Mouse (Mus musculus) limb, embryonic 15.5 days (tissue): ENCODE data around the gene Nmt1. TPM values are rescaled to one million over a fixed set of nuclear protein-coding genes. Genes with fewer than 3 reads are reported as not detected.
A peak's percentile ranks its signal among the peaks of the same experiment; 100 is the strongest.

Experiments used
- ATAC-seq: fragments of 200-750 bp; cut with Nextera tagmentation; 2 replicates; pipeline ENCODE4 v1.8.0; 2017; ENCODE audit warnings: low read depth, moderate TSS enrichment; ENCODE audit not compliant: insufficient number of reproducible peaks, low FRiP score, low TSS enrichment
- H3K27ac ChIP-seq: fragments of 300-500 bp; sonication (generic); 2 replicates; pipeline ENCODE4 v1.5.1; 2015; ENCODE audit warnings: moderate library complexity, mild to moderate bottlenecking, inconsistent platforms
- H3K27me3 ChIP-seq: fragments of 300-500 bp; sonication (generic); 2 replicates; pipeline ENCODE4 v1.6.1; 2015; ENCODE audit warnings: inconsistent platforms
- H3K36me3 ChIP-seq: fragments of 300-500 bp; sonication (generic); 2 replicates; pipeline ENCODE4 v1.6.1; 2015; ENCODE audit warnings: inconsistent platforms
- H3K4me1 ChIP-seq: fragments of 300-500 bp; sonication (generic); 2 replicates; pipeline ENCODE4 v1.6.1; 2015; ENCODE audit warnings: inconsistent platforms
- H3K4me2 ChIP-seq: fragments of 300-500 bp; sonication (generic); 2 replicates; pipeline ENCODE4 v1.6.1; 2015; ENCODE audit warnings: mild to moderate bottlenecking, inconsistent platforms
- H3K4me3 ChIP-seq: fragments of 300-500 bp; sonication (generic); 2 replicates; pipeline ENCODE4 v1.5.1; 2015; ENCODE audit warnings: mild to moderate bottlenecking, inconsistent platforms
- H3K9ac ChIP-seq: fragments of 300-500 bp; sonication (generic); 2 replicates; pipeline ENCODE4 v1.6.1; 2015; ENCODE audit warnings: inconsistent platforms
- H3K9me3 ChIP-seq: fragments of 300-500 bp; sonication (generic); 2 replicates; pipeline ENCODE4 v1.6.1; 2016; ENCODE audit warnings: inconsistent platforms
- WGBS: fragments of 180-500 bp; shearing (Covaris S2); methylation state at CpG from one replicate; pipeline ENCODE4 v1.1.7; 2015; 5-methylcytosine and 5-hydroxymethylcytosine counted together
- polyA plus RNA-seq: library from polyadenylated mRNA; unstranded; fragments of >200 nt; fragmentation: Nextera tagmentation; extraction: Ambion mirVana; gene quantifications from 2 replicates; pipeline ENCODE4 v1.2.1, GENCODE M21; 2015

Gene Nmt1
- polyA plus RNA-seq, 1 experiment from 2014 or later = 54.0 TPM

- no peak overlapping the region for H3K4me3 ChIP-seq
- H3K36me3 ChIP-seq = peaks cover 79% of the 10 kb centered on the region
- no peak overlapping the region for H3K4me2 ChIP-seq
- no peaks in the 10 kb centered on the region for H3K27me3 ChIP-seq
- 95% methylated on average over 2 of the region's 2 CpGs for WGBS
- no peak overlapping the region for H3K27ac ChIP-seq
- ATAC-seq = no peak
- H3K4me1 ChIP-seq = peaks cover 15% of the 10 kb centered on the region
- H3K9ac ChIP-seq = no peak overlapping the region
- no peaks in the 10 kb centered on the region for H3K9me3 ChIP-seq
Measured at GRCm38 (mm10) chr11:103069731-103070130, 41.7 kb downstream of the Nmt1 start.

DNA sequence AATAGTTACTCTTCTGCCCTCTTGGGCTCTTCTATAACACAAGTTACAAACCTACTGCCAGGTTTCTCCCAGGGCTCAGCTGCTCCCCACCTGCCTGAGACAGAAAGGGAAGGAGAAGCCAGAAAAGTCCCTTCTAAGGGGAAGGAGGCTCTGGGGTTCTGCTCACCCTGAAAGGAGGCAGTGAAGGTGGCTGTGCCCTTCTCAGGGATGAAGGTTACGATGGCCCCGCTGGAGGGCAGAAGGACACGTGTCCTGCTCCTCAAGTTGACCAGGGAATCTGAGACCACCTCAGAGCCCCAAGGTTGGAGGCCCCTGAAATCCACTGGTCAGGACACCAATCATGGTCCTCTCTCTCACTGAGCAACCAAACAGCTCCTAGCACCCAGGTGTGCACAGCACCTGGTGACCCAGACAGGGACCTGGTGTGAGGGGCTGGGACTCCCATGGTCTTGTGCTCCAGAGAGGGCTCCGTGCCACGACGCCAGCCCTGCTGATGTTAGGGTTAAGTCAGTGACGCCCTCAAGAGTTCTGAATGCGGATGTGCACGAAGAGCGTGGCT, 42.4 kb downstream of the Nmt1 start:
- H3K4me3 ChIP-seq = no peak overlapping the region
- WGBS = 90% methylated on average over 10 of the region's 10 CpGs
- no peaks in the 10 kb centered on the region for H3K27me3 ChIP-seq
- no peak for ATAC-seq
- H3K9me3 ChIP-seq = no peaks in the 10 kb centered on the region
- H3K4me1 ChIP-seq = peaks cover 17% of the 10 kb centered on the region
- H3K27ac ChIP-seq = no peak overlapping the region
- H3K36me3 ChIP-seq = peaks cover 73% of the 10 kb centered on the region
- H3K4me2 ChIP-seq = no peak overlapping the region
- no peak overlapping the region for H3K9ac ChIP-seq

- 85% methylated on average over 7 of the region's 7 CpGs for WGBS
- ATAC-seq = no peak
- H3K4me2 ChIP-seq = no peak overlapping the region
- H3K9me3 ChIP-seq = no peaks in the 10 kb centered on the region
- H3K27me3 ChIP-seq = peaks cover 3% of the 10 kb centered on the region; the same call in 1 of the 2 replicates
- peaks cover 9% of the 10 kb centered on the region; the same call in 1 of the 2 replicates for H3K4me1 ChIP-seq
- H3K4me3 ChIP-seq = no peak overlapping the region
- no peak overlapping the region for H3K27ac ChIP-seq
- H3K9ac ChIP-seq = no peak overlapping the region
- H3K36me3 ChIP-seq = peaks cover 48% of the 10 kb centered on the region
Measured at GRCm38 (mm10) chr11:103073671-103074070, 45.7 kb downstream of the Nmt1 start.

- Histone ChIP-seq H3K9ac (no peak overlapping the region), H3K27ac (no peak overlapping the region), H3K4me3 (no peak overlapping the region), H3K4me2 (no peak overlapping the region), H3K27me3 (peaks cover 4% of the 10 kb centered on the region; the same call in 1 of the 2 replicates), H3K4me1 (peaks cover 9% of the 10 kb centered on the region; the same call in 1 of the 2 replicates), H3K36me3 (peaks cover 43% of the 10 kb centered on the region), H3K9me3 (no peaks in the 10 kb centered on the region)
- ATAC-seq = no peak
- WGBS = 59% methylated on average over 10 of the region's 10 CpGs
Measured at GRCm38 (mm10) chr11:103074121-103074650, 46.2 kb downstream of the Nmt1 start.

DNA sequence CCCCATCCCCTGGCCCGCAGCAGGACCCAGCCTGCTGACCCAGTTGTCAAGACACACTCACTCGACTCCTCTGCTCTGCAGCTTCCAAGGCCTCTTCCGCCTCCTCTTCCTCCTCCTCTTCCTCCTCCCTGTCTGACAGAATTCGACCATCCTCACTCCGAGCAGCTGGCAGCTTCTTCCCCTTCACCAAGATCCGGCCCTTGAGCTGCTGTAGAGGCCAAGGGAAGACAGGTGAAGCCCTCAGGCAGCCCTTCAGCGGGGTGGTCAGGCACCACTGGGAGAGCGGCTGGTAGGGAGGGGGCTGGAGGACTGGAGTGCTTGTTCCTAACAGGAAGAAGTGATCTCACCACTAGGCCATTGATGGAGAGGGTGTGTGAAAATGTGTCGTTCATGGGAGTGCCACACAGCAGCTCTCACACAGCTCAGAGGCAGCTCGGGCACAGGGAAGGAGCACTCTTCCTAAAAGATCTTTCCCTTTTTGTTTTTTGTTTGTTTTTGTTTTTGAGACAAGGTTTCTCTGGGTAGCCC, 46.9 kb downstream of the Nmt1 start:
- H3K4me3 ChIP-seq = no peak overlapping the region
- H3K9me3 ChIP-seq = no peaks in the 10 kb centered on the region
- 25% methylated on average over 10 of the region's 10 CpGs for WGBS
- no peak overlapping the region for H3K4me2 ChIP-seq
- H3K4me1 ChIP-seq = peaks cover 9% of the 10 kb centered on the region; the same call in 1 of the 2 replicates
- H3K9ac ChIP-seq = no peak overlapping the region
- H3K27me3 ChIP-seq = peaks cover 10% of the 10 kb centered on the region
- H3K36me3 ChIP-seq = peaks cover 36% of the 10 kb centered on the region
- H3K27ac ChIP-seq = no peak overlapping the region
- no peak for ATAC-seq

- Histone ChIP-seq H3K27me3 (peaks cover 22% of the 10 kb centered on the region), H3K4me3 (no peak overlapping the region), H3K36me3 (peaks cover 25% of the 10 kb centered on the region), H3K4me1 (peaks cover 19% of the 10 kb centered on the region), H3K9ac (no peak overlapping the region), H3K9me3 (no peaks in the 10 kb centered on the region), H3K27ac (no peak overlapping the region), H3K4me2 (no peak overlapping the region)
- WGBS = 93% methylated on average over 7 of the region's 7 CpGs
- no peak for ATAC-seq
Measured at GRCm38 (mm10) chr11:103076010-103076409, 48.0 kb downstream of the Nmt1 start.

DNA sequence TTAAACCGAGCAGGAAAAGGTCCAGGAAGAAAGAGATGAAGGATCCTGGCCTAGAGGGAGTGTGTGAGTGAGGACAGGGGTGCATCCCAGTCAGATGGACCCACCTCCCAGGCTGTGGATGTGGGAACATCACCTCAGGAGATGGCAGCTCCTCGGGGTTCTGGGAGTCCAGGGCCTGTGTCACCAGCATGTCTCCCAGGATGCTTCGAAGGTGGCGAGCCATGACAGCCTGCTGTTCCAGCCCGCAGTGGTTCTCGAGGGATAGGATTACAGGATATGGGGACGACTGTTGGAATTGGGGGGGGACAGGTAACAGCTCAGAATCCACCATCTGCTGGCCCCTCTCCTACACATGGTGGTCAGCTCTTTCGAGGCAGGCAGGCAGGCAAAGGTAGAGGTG, 48.6 kb downstream of the Nmt1 start:
- peaks cover 27% of the 10 kb centered on the region for H3K27me3 ChIP-seq
- ATAC-seq = no peak
- H3K36me3 ChIP-seq = peaks cover 20% of the 10 kb centered on the region
- no peak overlapping the region for H3K27ac ChIP-seq
- H3K4me1 ChIP-seq = peaks cover 21% of the 10 kb centered on the region
- H3K9ac ChIP-seq = no peak overlapping the region
- no peaks in the 10 kb centered on the region for H3K9me3 ChIP-seq
- H3K4me3 ChIP-seq = no peak overlapping the region
- WGBS = 72% methylated on average over 8 of the region's 8 CpGs
- no peak overlapping the region for H3K4me2 ChIP-seq

GRCm38 (mm10) chr11:103078131-103078530, 50.1 kb downstream of the Nmt1 start:
- WGBS = 88% methylated on average over 11 of the region's 11 CpGs
- no peak overlapping the region for H3K27ac ChIP-seq
- H3K27me3 ChIP-seq = peaks cover 35% of the 10 kb centered on the region

GRCm38 (mm10) chr11:103080323-103081091, 52.5 kb downstream of the Nmt1 start:
- Histone ChIP-seq H3K4me2 (peak overlapping the region; percentile 47), H3K9me3 (no peaks in the 10 kb centered on the region), H3K9ac (0 out of 2 replicates have a peak overlapping the region, but pooled peaks have one; percentile 1), H3K4me1 (peaks cover 12% of the 10 kb centered on the region), H3K36me3 (peaks cover 8% of the 10 kb centered on the region), H3K4me3 (peak overlapping the region; percentile 26), H3K27ac (no peak overlapping the region), H3K27me3 (peaks cover 35% of the 10 kb centered on the region)
- no peak for ATAC-seq
- WGBS = 8% methylated on average over 43 of the region's 43 CpGs

More at GRCm38 (mm10) chr11:103078131-103078530, 50.1 kb downstream of the Nmt1 start:
- Histone ChIP-seq H3K9ac (no peak overlapping the region), H3K4me1 (peaks cover 21% of the 10 kb centered on the region), H3K4me3 (no peak overlapping the region), H3K4me2 (no peak overlapping the region), H3K9me3 (no peaks in the 10 kb centered on the region), H3K36me3 (peaks cover 8% of the 10 kb centered on the region)
- no peak for ATAC-seq

DNA sequence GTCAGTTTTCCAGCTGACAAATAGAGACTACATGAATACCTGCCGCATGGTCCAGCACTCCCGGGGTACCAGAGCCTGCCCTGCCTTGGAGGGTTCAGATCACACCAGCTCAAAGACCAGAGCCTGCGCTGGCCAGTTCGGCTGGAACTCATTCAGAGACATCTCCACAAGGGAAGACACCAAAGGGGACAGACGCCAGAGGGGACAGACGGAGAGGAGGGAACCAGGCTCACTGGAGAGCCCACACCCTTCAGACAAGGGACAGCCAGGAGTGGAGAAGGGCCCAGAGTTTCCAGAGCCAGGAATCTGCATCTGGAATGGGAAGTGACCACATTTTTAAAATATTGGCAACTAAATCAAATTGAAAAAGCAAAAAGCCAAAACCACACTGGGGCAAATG, 53.6 kb downstream of the Nmt1 start:
- no peak overlapping the region for H3K27ac ChIP-seq
- ATAC-seq = no peak
- no peak overlapping the region for H3K4me2 ChIP-seq
- H3K27me3 ChIP-seq = peaks cover 35% of the 10 kb centered on the region
- H3K36me3 ChIP-seq = peaks cover 5% of the 10 kb centered on the region; the same call in 1 of the 2 replicates
- H3K4me3 ChIP-seq = no peak overlapping the region
- peaks cover 12% of the 10 kb centered on the region for H3K4me1 ChIP-seq
- 57% methylated on average over 6 of the region's 6 CpGs for WGBS
- no peak overlapping the region for H3K9ac ChIP-seq
- H3K9me3 ChIP-seq = no peaks in the 10 kb centered on the region

DNA sequence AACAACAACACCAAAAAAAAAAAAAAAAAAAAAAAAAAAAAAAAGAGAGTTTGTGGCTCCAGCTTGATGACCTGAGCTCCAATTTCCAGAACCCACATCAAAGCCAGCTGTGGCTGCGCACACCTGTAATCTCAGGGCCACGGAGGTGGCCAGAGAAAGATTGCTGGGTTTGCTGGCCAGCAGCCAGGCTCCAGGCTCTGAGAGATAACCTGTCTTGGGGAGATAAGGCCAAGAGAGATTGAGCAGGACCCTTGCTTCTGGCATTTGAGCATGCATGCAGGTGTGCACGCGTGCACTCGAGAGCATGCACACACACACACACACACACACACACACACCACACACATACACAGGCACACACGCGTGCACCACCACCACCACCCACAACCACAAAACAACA, 65.3 kb downstream of the Nmt1 start:
- Histone ChIP-seq H3K27me3 (no peaks in the 10 kb centered on the region), H3K4me3 (no peak overlapping the region), H3K9me3 (no peaks in the 10 kb centered on the region), H3K4me1 (peaks cover 28% of the 10 kb centered on the region), H3K27ac (no peak overlapping the region), H3K36me3 (no peaks in the 10 kb centered on the region), H3K4me2 (no peak overlapping the region), H3K9ac (no peak overlapping the region)
- ATAC-seq = no peak
- WGBS = 92% methylated on average over 7 of the region's 7 CpGs
